Mouse (Mus musculus): ENCODE data around the gene Lnx2. TPM values are rescaled to one million over a fixed set of nuclear protein-coding genes. Genes with fewer than 3 reads are reported as not detected.

Lnx2 gene
- total and polyA plus RNA-seq, 3 experiments: 20.3 to 30.1 (median 22.9) TPM

DNA sequence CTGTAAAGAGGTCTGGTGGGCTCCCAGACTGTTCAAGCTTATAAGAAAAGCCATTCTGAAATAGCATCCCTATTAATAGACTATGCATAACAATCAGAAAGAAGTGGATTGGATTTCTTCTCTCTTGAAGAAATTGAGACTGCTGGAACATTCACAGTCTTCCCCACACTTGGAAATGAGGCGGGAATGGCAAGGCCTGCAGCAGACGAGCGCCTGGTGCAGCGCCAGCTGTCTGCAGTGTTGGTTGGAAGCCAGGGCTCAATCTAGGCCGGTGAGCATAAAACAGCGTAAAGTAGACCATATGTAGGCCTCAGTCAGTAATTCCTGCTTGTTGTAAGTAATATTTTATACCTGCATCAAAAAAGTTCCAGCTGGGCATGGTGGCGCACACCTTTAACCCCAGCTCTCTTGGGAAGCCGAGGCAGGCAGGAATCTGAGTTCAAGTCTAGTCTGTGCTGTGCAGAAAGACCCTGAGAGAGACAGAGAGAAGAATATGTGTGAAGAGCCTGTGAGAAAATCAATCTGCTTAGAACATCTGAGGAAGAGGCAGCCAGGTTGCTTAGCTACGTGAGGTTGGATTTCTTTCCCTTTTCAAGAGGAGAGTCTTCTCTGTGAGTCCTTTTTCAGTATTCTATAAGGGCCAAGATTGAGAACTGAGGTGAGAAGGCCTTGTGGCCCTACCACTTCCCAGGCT is 9.0 kb upstream of the Lnx2 start:
- Histone ChIP-seq H3K4me3 (replicated peaks in 1 of 3; ENCODE audit: low read depth in 2 of 3, low read length in 2 of 3, poor library complexity in 1 of 3) (no peak overlapping the region), H3K9me3 (replicated peaks; ENCODE audit: low read length) (no peaks in the 10 kb centered on the region), H3K27ac (ENCODE audit: insufficient read depth, low read depth) (no peak overlapping the region), H3K4me2 (ENCODE audit: insufficient read depth, low read depth, poor library complexity, severe bottlenecking) (no peak overlapping the region), H3K9ac (ENCODE audit: insufficient read depth, low read depth) (no peak overlapping the region), H3K36me3 (replicated peaks in 1 of 2; ENCODE audit: control insufficient read depth in 1 of 2, insufficient read depth in 1 of 2, low read length in 1 of 2) (peaks cover 24 to 91% of the 10 kb centered on the region in 2 experiments), H3K4me1 (ENCODE audit: control insufficient read depth in 1 of 2, insufficient read depth in 2 of 2) (peaks cover 0 to 22% of the 10 kb centered on the region in 2 experiments; a peak in 2 of 4 replicates), H3K79me2 (replicated peaks; ENCODE audit: control insufficient read depth, extremely low read depth, insufficient read depth, poor library complexity, severe bottlenecking) (peaks cover 45% of the 10 kb centered on the region), H3K27me3 (replicated peaks) (no peaks in the 10 kb centered on the region)
- TF ChIP-seq ELF1 (IDR thresholded peaks at IDR 0.05; ENCODE audit: low read depth, low read length) (no peak), KAT2A (IDR thresholded peaks at IDR 0.05; ENCODE audit: insufficient replicate concordance, low read length) (no peak), ETS1 (conservative IDR thresholded peaks at IDR 0.05; ENCODE audit: low read depth, low read length) (no peak), MEF2A (IDR thresholded peaks at IDR 0.05; ENCODE audit: borderline replicate concordance, low read depth, low read length) (no peak), ZMIZ1 (IDR thresholded peaks at IDR 0.05; ENCODE audit: low read depth, low read length) (no peak), MYC (IDR thresholded peaks at IDR 0.05; ENCODE audit: low read depth, low read length) (no peak), TCF12 (IDR thresholded peaks at IDR 0.05; ENCODE audit: low read depth, low read length) (no peak)
- in situ Hi-C loops (cut with MboI; ENCODE audit: low pct_ligation_motif_present, low pct_unique_long_range_greater_than_20kb, low sequenced_read_pairs) (no loop called here), dilution Hi-C loops (cut with MboI; ENCODE audit: extremely low pct_ligation_motif_present, extremely low pct_unique_long_range_greater_than_20kb, low sequenced_read_pairs) (no loop called here)
- DNase-seq (ENCODE audit: extremely low read depth): no peak

DNA sequence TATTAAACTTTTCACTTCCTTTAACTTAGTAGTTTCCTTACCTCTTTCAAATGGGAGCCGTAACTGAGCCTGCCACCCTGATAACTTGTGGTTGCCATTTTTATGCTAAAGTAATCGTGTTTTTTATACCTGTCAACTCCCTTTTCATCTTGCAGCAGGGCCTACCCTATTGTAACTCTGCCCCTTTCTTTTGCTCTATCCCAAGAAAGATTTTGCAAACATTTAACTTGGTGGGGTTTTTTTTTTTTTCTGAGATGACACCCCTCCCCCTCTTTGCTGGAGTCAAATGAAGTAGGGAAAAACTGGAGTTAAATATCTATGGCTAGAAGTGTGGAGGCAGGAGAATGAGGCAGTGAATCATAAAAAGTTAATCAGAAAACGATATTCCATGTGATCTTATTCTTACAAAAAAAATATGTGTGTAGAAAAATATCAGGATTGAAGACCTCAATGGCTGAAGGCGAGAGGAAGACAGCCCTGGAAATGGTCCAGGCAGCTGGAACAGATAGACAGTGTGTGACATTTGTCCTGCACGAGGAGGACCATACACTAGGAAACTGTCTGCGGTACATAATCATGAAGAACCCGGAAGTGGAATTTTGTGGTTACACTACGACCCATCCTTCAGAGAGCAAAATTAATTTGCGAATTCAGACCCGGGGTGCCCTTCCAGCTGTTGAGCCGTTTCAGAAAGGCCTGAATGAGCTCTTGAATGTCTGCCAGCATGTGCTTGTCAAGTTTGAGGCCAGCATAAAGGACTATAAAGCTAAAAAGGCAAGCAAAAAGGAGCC is 1.9 kb upstream of the Lnx2 start:
- Histone ChIP-seq H3K4me1 (ENCODE audit: control insufficient read depth in 1 of 2, insufficient read depth in 2 of 2) (peaks cover 5 to 50% of the 10 kb centered on the region in 2 experiments; a peak in 2 of 4 replicates), H3K9ac (ENCODE audit: insufficient read depth, low read depth) (peak overlapping the region; percentile 58), H3K4me3 (replicated peaks in 1 of 3; ENCODE audit: low read depth in 2 of 3, low read length in 2 of 3, poor library complexity in 1 of 3) (peak overlapping the region; percentile 71 to 93 (median 85)), H3K27ac (ENCODE audit: insufficient read depth, low read depth) (no peak overlapping the region), H3K27me3 (replicated peaks) (no peaks in the 10 kb centered on the region), H3K9me3 (replicated peaks; ENCODE audit: low read length) (no peaks in the 10 kb centered on the region), H3K4me2 (ENCODE audit: insufficient read depth, low read depth, poor library complexity, severe bottlenecking) (peak overlapping the region; percentile 82), H3K36me3 (replicated peaks in 1 of 2; ENCODE audit: control insufficient read depth in 1 of 2, insufficient read depth in 1 of 2, low read length in 1 of 2) (peaks cover 12 to 42% of the 10 kb centered on the region in 2 experiments), H3K79me2 (replicated peaks; ENCODE audit: control insufficient read depth, extremely low read depth, insufficient read depth, poor library complexity, severe bottlenecking) (peaks cover 73% of the 10 kb centered on the region)
- no peak for DNase-seq (ENCODE audit: extremely low read depth)
- in situ Hi-C loops (cut with MboI; ENCODE audit: low pct_ligation_motif_present, low pct_unique_long_range_greater_than_20kb, low sequenced_read_pairs) (no loop called here), dilution Hi-C loops (cut with MboI; ENCODE audit: extremely low pct_ligation_motif_present, extremely low pct_unique_long_range_greater_than_20kb, low sequenced_read_pairs) (no loop called here)
- TF ChIP-seq POLR2A (IDR thresholded peaks at IDR 0.05; ENCODE audit: low read depth, low read length): 0 out of 2 replicates have a peak, but pooled peaks have one; percentile 19
- TF ChIP-seq ELF1 (IDR thresholded peaks at IDR 0.05; ENCODE audit: low read depth, low read length): 0 out of 2 replicates have a peak, but pooled peaks have one; percentile 65
- TF ChIP-seq SIN3A (IDR thresholded peaks at IDR 0.05; ENCODE audit: low read length): peak; percentile 67; the same call in 1 of the 2 replicates
- peak; percentile 35; the same call in 1 of the 2 replicates for TF ChIP-seq MYC (IDR thresholded peaks at IDR 0.05; ENCODE audit: low read depth, low read length)
- TF ChIP-seq KAT2A (IDR thresholded peaks at IDR 0.05; ENCODE audit: insufficient replicate concordance, low read length): no peak
- peak; percentile 58 for TF ChIP-seq ZNF384 (IDR thresholded peaks at IDR 0.05; ENCODE audit: low read depth, low read length)
